Mouse (Mus musculus): ENCODE measurements around the gene Tpmt. TPM values are rescaled to one million over a fixed set of nuclear protein-coding genes. Genes with fewer than 3 reads are reported as not detected.

The Tpmt gene
- total and polyA plus RNA-seq, 2 experiments from 2014 or later, result 11.1 to 13.6 TPM

- H3K4me3 ChIP-seq (ENCODE audit: low read depth, low read length), result peak within 1 kb of the TSS; percentile 89
- peak within 1 kb of the TSS; percentile 96 for H3K4me2 ChIP-seq (ENCODE audit: low read depth)
- no peak for TF ChIP-seq CTCF (IDR thresholded peaks at IDR 0.05; ENCODE audit: low read depth)
- H3K9ac ChIP-seq, result peak within 1 kb of the TSS; percentile 72
- no peaks in the 10 kb centered on the region for H3K9me3 ChIP-seq (ENCODE audit: low read length)
- peak; percentile 94 for ATAC-seq
- H3K27ac ChIP-seq (ENCODE audit: low read depth, low read length), result peak within 1 kb of the TSS; percentile 70
- WGBS, result 3% methylated on average over 48 of the region's 48 CpGs
- DNase-seq, result peak; percentile 95
- H3K27me3 ChIP-seq (ENCODE audit: insufficient read depth, low read length), result no peaks in the 10 kb centered on the region
- peaks cover 10% of the 10 kb centered on the region; the same call in 1 of the 2 replicates for H3K4me1 ChIP-seq (ENCODE audit: insufficient read depth)
- H3K36me3 ChIP-seq (ENCODE audit: insufficient read depth), result no peaks in the 10 kb centered on the region
Measured at GRCm38 (mm10) chr13:47043030-47043680, 1.4 kb downstream of the Tpmt start, which contains the start of gene Kdm1b. Gene Kdm1b, plus strand, starts transcription at chr13:47043499.

- Histone ChIP-seq H3K4me2 (ENCODE audit: low read depth) (peak overlapping the region; percentile 96), H3K27me3 (ENCODE audit: insufficient read depth, low read length) (no peaks in the 10 kb centered on the region), H3K27ac (ENCODE audit: low read depth, low read length) (no peak overlapping the region), H3K36me3 (ENCODE audit: insufficient read depth) (no peaks in the 10 kb centered on the region), H3K4me1 (ENCODE audit: insufficient read depth) (peaks cover 10% of the 10 kb centered on the region; the same call in 1 of the 2 replicates), H3K9me3 (ENCODE audit: low read length) (no peaks in the 10 kb centered on the region), H3K9ac (no peak overlapping the region), H3K4me3 (ENCODE audit: low read depth, low read length) (peak overlapping the region; percentile 89; the same call in 1 of the 2 replicates)
- 40% methylated on average over 8 of the region's 8 CpGs for WGBS
- peak; percentile 45 for DNase-seq
- ATAC-seq, result no peak
- TF ChIP-seq CTCF (IDR thresholded peaks at IDR 0.05; ENCODE audit: low read depth), result peak; percentile 49
Measured at GRCm38 (mm10) chr13:47042024-47042633, 2.4 kb downstream of the Tpmt start.

- Histone ChIP-seq H3K27ac (ENCODE audit: low read depth, low read length) (no peak overlapping the region), H3K4me1 (ENCODE audit: insufficient read depth) (peaks cover 10% of the 10 kb centered on the region; the same call in 1 of the 2 replicates), H3K9me3 (ENCODE audit: low read length) (no peaks in the 10 kb centered on the region), H3K4me3 (ENCODE audit: low read depth, low read length) (no peak overlapping the region), H3K27me3 (ENCODE audit: insufficient read depth, low read length) (no peaks in the 10 kb centered on the region), H3K4me2 (ENCODE audit: low read depth) (no peak overlapping the region), H3K36me3 (ENCODE audit: insufficient read depth) (no peaks in the 10 kb centered on the region), H3K9ac (no peak overlapping the region)
- no peak for ATAC-seq
- 87% methylated on average over 5 of the region's 5 CpGs for WGBS
- TF ChIP-seq CTCF (IDR thresholded peaks at IDR 0.05; ENCODE audit: low read depth), result no peak
- no peak for DNase-seq
Measured at GRCm38 (mm10) chr13:47040061-47040460, 4.5 kb downstream of the Tpmt start.

- no peak for DNase-seq
- Histone ChIP-seq H3K9me3 (ENCODE audit: low read length) (no peaks in the 10 kb centered on the region), H3K27me3 (ENCODE audit: insufficient read depth, low read length) (no peaks in the 10 kb centered on the region), H3K4me1 (ENCODE audit: insufficient read depth) (no peaks in the 10 kb centered on the region), H3K4me2 (ENCODE audit: low read depth) (no peak overlapping the region), H3K27ac (ENCODE audit: low read depth, low read length) (no peak overlapping the region), H3K9ac (no peak overlapping the region), H3K36me3 (ENCODE audit: insufficient read depth) (no peaks in the 10 kb centered on the region), H3K4me3 (ENCODE audit: low read depth, low read length) (no peak overlapping the region)
- TF ChIP-seq CTCF (IDR thresholded peaks at IDR 0.05; ENCODE audit: low read depth), result no peak
- ATAC-seq, result no peak
- WGBS, result 78% methylated on average over 6 of the region's 6 CpGs
Measured at GRCm38 (mm10) chr13:47037946-47038345, 6.6 kb downstream of the Tpmt start.

- ATAC-seq, result no peak
- no peaks in the 10 kb centered on the region for H3K36me3 ChIP-seq (ENCODE audit: insufficient read depth)
- no peak overlapping the region for H3K27ac ChIP-seq (ENCODE audit: low read depth, low read length)
- no peaks in the 10 kb centered on the region for H3K4me1 ChIP-seq (ENCODE audit: insufficient read depth)
- no peaks in the 10 kb centered on the region for H3K9me3 ChIP-seq (ENCODE audit: low read length)
- no peak overlapping the region for H3K4me2 ChIP-seq (ENCODE audit: low read depth)
- H3K27me3 ChIP-seq (ENCODE audit: insufficient read depth, low read length), result no peaks in the 10 kb centered on the region
- no peak overlapping the region for H3K9ac ChIP-seq
- H3K4me3 ChIP-seq (ENCODE audit: low read depth, low read length), result no peak overlapping the region
- no peak for DNase-seq
- WGBS, result 89% methylated on average over 4 of the region's 4 CpGs
- TF ChIP-seq CTCF (IDR thresholded peaks at IDR 0.05; ENCODE audit: low read depth), result no peak
Measured at GRCm38 (mm10) chr13:47033602-47034001, 10.9 kb downstream of the Tpmt start.

GRCm38 (mm10) chr13:47030376-47031107 lies 14.0 kb downstream of the Tpmt start:
- WGBS, result 92% methylated on average over 17 of the region's 17 CpGs

GRCm38 (mm10) chr13:47020798-47021197 lies 23.7 kb downstream of the Tpmt start:
- H3K4me3 ChIP-seq (ENCODE audit: low read depth, low read length), result no peak overlapping the region
- ATAC-seq, result no peak
- no peak for DNase-seq
- H3K27ac ChIP-seq (ENCODE audit: low read depth, low read length), result no peak overlapping the region
- H3K27me3 ChIP-seq (ENCODE audit: insufficient read depth, low read length), result no peaks in the 10 kb centered on the region
- no peak overlapping the region for H3K9ac ChIP-seq
- H3K4me1 ChIP-seq (ENCODE audit: insufficient read depth), result no peaks in the 10 kb centered on the region
- WGBS, result 82% methylated on average over 7 of the region's 7 CpGs
- no peaks in the 10 kb centered on the region for H3K9me3 ChIP-seq (ENCODE audit: low read length)
- H3K36me3 ChIP-seq (ENCODE audit: insufficient read depth), result no peaks in the 10 kb centered on the region
- TF ChIP-seq CTCF (IDR thresholded peaks at IDR 0.05; ENCODE audit: low read depth), result no peak
- no peak overlapping the region for H3K4me2 ChIP-seq (ENCODE audit: low read depth)

More at GRCm38 (mm10) chr13:47030376-47031107, 14.0 kb downstream of the Tpmt start:
- H3K9me3 ChIP-seq (ENCODE audit: low read length), result no peaks in the 10 kb centered on the region
- H3K27me3 ChIP-seq (ENCODE audit: insufficient read depth, low read length), result no peaks in the 10 kb centered on the region
- no peak for TF ChIP-seq CTCF (IDR thresholded peaks at IDR 0.05; ENCODE audit: low read depth)
- no peak for ATAC-seq
- H3K36me3 ChIP-seq (ENCODE audit: insufficient read depth), result no peaks in the 10 kb centered on the region
- no peak overlapping the region for H3K4me3 ChIP-seq (ENCODE audit: low read depth, low read length)
- no peak for DNase-seq
- H3K9ac ChIP-seq, result no peak overlapping the region
- H3K4me1 ChIP-seq (ENCODE audit: insufficient read depth), result no peaks in the 10 kb centered on the region
- H3K4me2 ChIP-seq (ENCODE audit: low read depth), result no peak overlapping the region
- no peak overlapping the region for H3K27ac ChIP-seq (ENCODE audit: low read depth, low read length)

All from forebrain, postnatal 0 days (tissue).